In genomic region chr16:32503633-32504032, GRCm38 (mm10) we compare ENCODE assay signal across 25 mouse cellular contexts. TPM values are rescaled to one million over a fixed set of nuclear protein-coding genes. Genes with fewer than 3 reads are reported as not detected.
DNase-seq lines count a peak whose midpoint lies in the region; ATAC-seq and TF ChIP-seq lines count a peak whose summit lies in the region.
"Had no signal": no experiment of that assay in that cellular context is flagged by ENCODE, and none has a peak within 500 bp of the region (broad histone marks: within the 10 kb centered on the region; RNA-seq: fewer than 3 reads in every experiment).

No protein-coding gene starts in this region.

- ATAC-seq in kidney, embryonic 15.5 days (replicated peaks; ENCODE audit: low FRiP score): 0 out of 2 replicates have a peak, but pooled peaks have one; percentile 43
- peak; percentile 36; the same call in 1 of the 2 replicates for ATAC-seq in intestine, embryonic 16.5 days
- ATAC-seq in stomach, postnatal 0 days (ENCODE audit: low FRiP score, low TSS enrichment): peak; percentile 18; the same call in 1 of the 2 replicates
- ATAC-seq: forebrain, embryonic 13.5 days had no signal

- H3K9ac ChIP-seq in kidney, embryonic 15.5 days: no peak overlapping the region
- H3K9ac ChIP-seq in intestine, embryonic 16.5 days (ENCODE audit: low read depth, low read length): no peak overlapping the region
- H3K9ac ChIP-seq in stomach, postnatal 0 days (ENCODE audit: low read length): no peak overlapping the region
- H3K9ac ChIP-seq: forebrain, embryonic 13.5 days; heart, embryonic 15.5 days; hindbrain, embryonic 15.5 days had no signal

- H3K9me3 ChIP-seq in kidney, embryonic 15.5 days (replicated peaks): no peaks in the 10 kb centered on the region
- no peaks in the 10 kb centered on the region for H3K9me3 ChIP-seq in intestine, embryonic 16.5 days (ENCODE audit: control insufficient read depth, low read length)
- no peaks in the 10 kb centered on the region for H3K9me3 ChIP-seq in stomach, postnatal 0 days (ENCODE audit: control insufficient read depth, low read length)
- H3K9me3 ChIP-seq: embryonic facial prominence, embryonic 10.5 days; forebrain, embryonic 13.5 days; heart, embryonic 15.5 days; hindbrain, embryonic 10.5 days; hindbrain, embryonic 15.5 days had no signal

- no peak for DNase-seq in kidney, adult 2 months
- peak; percentile 8 for DNase-seq in thymus, postnatal 4 days
- DNase-seq in thymus, postnatal 0 days (ENCODE audit: low spot score): no peak
- DNase-seq in stomach, postnatal 0 days (ENCODE audit: low spot score): no peak
- no peak for DNase-seq in layer of hippocampus, adult 2 months (ENCODE audit: low spot score in 2 of 2)
- DNase-seq in lung, postnatal 10 days: no peak
- DNase-seq: adrenal gland, adult 8-10 months; adrenal gland, postnatal 36 days; cerebellum, adult 2 months; cerebellum, postnatal 10 days; gastrocnemius, adult 2 months; heart, adult 18-20 months had no signal

- no peaks in the 10 kb centered on the region for H3K36me3 ChIP-seq in kidney, embryonic 15.5 days
- H3K36me3 ChIP-seq in kidney, adult 2 months (ENCODE audit: control insufficient read depth, insufficient read depth, low read length): no peaks in the 10 kb centered on the region
- H3K36me3 ChIP-seq in intestine, embryonic 16.5 days (ENCODE audit: control insufficient read depth, insufficient read depth, low read length): no peaks in the 10 kb centered on the region
- no peaks in the 10 kb centered on the region for H3K36me3 ChIP-seq in stomach, postnatal 0 days (ENCODE audit: control insufficient read depth, insufficient read depth, low read length)
- H3K36me3 ChIP-seq: embryonic facial prominence, embryonic 10.5 days; heart, embryonic 15.5 days; hindbrain, embryonic 10.5 days; hindbrain, embryonic 15.5 days had no signal

- H3K27me3 ChIP-seq in kidney, embryonic 15.5 days: peaks cover 13% of the 10 kb centered on the region
- H3K27me3 ChIP-seq in kidney, adult 2 months (replicated peaks; ENCODE audit: control insufficient read depth, insufficient read depth, low read length): no peaks in the 10 kb centered on the region
- no peaks in the 10 kb centered on the region for H3K27me3 ChIP-seq in intestine, embryonic 16.5 days (replicated peaks; ENCODE audit: control insufficient read depth, insufficient read depth, low read length)
- H3K27me3 ChIP-seq in stomach, postnatal 0 days (ENCODE audit: control insufficient read depth, insufficient read depth, low read length): no peaks in the 10 kb centered on the region
- H3K27me3 ChIP-seq: forebrain, embryonic 13.5 days; hindbrain, embryonic 15.5 days had no signal

- peaks cover 8% of the 10 kb centered on the region; the same call in 1 of the 2 replicates for H3K4me1 ChIP-seq in kidney, embryonic 15.5 days
- no peaks in the 10 kb centered on the region for H3K4me1 ChIP-seq in kidney, adult 2 months (ENCODE audit: control insufficient read depth, insufficient read depth, low read length)
- peaks cover 23% of the 10 kb centered on the region for H3K4me1 ChIP-seq in intestine, embryonic 16.5 days (ENCODE audit: control insufficient read depth, insufficient read depth, low read length)
- H3K4me1 ChIP-seq in stomach, postnatal 0 days (replicated peaks; ENCODE audit: control insufficient read depth, insufficient read depth): no peaks in the 10 kb centered on the region
- H3K4me1 ChIP-seq: forebrain, embryonic 13.5 days had no signal

- 50% methylated on average over 6 of the region's 6 CpGs for WGBS in kidney, embryonic 15.5 days
- WGBS in kidney, adult 2 months: 64% methylated on average over 6 of the region's 6 CpGs
- 54% methylated on average over 6 of the region's 6 CpGs for WGBS in intestine, embryonic 16.5 days
- 55% methylated on average over 6 of the region's 6 CpGs for WGBS in stomach, postnatal 0 days

- TF ChIP-seq CTCF in kidney, adult 2 months (conservative IDR thresholded peaks at IDR 0.05; ENCODE audit: insufficient read depth, insufficient read length, low read depth, low read length): no peak
- TF ChIP-seq CTCF in stomach, postnatal 0 days (IDR thresholded peaks at IDR 0.05; ENCODE audit: low read depth): no peak
- TF ChIP-seq CTCF in layer of hippocampus, adult 2 months (conservative IDR thresholded peaks at IDR 0.05): no peak

- no peak for TF ChIP-seq POLR2A in kidney, adult 2 months (IDR thresholded peaks at IDR 0.05; ENCODE audit: low read depth, low read length)

- no peak overlapping the region for H3K4me3 ChIP-seq in kidney, embryonic 15.5 days (replicated peaks)
- H3K4me3 ChIP-seq in kidney, adult 2 months (ENCODE audit: insufficient read depth, low read depth, low read length): no peak overlapping the region
- H3K4me3 ChIP-seq in intestine, embryonic 16.5 days (ENCODE audit: low read length): no peak overlapping the region
- no peak overlapping the region for H3K4me3 ChIP-seq in stomach, postnatal 0 days (ENCODE audit: low read depth, low read length)
- H3K4me3 ChIP-seq in layer of hippocampus, adult 2 months: no peak overlapping the region
- H3K4me3 ChIP-seq: embryonic facial prominence, embryonic 10.5 days; forebrain, embryonic 13.5 days; gastrocnemius, adult 2 months; heart, embryonic 15.5 days; hindbrain, embryonic 10.5 days; hindbrain, embryonic 15.5 days had no signal

- TF ChIP-seq EP300 in stomach, postnatal 0 days (optimal IDR thresholded peaks at IDR 0.05): no peak

- H3K4me2 ChIP-seq in kidney, embryonic 15.5 days: no peak overlapping the region
- H3K4me2 ChIP-seq in intestine, embryonic 16.5 days (ENCODE audit: low read depth, low read length): no peak overlapping the region
- H3K4me2 ChIP-seq in stomach, postnatal 0 days (replicated peaks; ENCODE audit: low read depth): no peak overlapping the region
- H3K4me2 ChIP-seq: forebrain, embryonic 13.5 days; heart, embryonic 11.5 days; heart, embryonic 15.5 days; hindbrain, embryonic 15.5 days had no signal

- no peak overlapping the region for H3K27ac ChIP-seq in kidney, embryonic 15.5 days
- no peak overlapping the region for H3K27ac ChIP-seq in kidney, adult 2 months (ENCODE audit: insufficient read depth, low read depth, low read length)
- 0 out of 2 replicates have a peak overlapping the region, but pooled peaks have one; percentile 20 for H3K27ac ChIP-seq in intestine, embryonic 16.5 days (ENCODE audit: low read length)
- H3K27ac ChIP-seq in stomach, postnatal 0 days (replicated peaks): no peak overlapping the region
- H3K27ac ChIP-seq in layer of hippocampus, adult 2 months: no peak overlapping the region
- H3K27ac ChIP-seq: embryonic facial prominence, embryonic 10.5 days; forebrain, embryonic 13.5 days; gastrocnemius, adult 2 months; heart, embryonic 15.5 days; hindbrain, embryonic 10.5 days; hindbrain, embryonic 15.5 days had no signal

RNA-seq across cellular contexts. Expression of gene Zdhhc19, which starts 7.6 kb away (rescaled TPM):
- polyA plus RNA-seq in kidney, embryonic 15.5 days (2015; fragmentation: Nextera tagmentation; extraction: Ambion mirVana): not detected in 2 replicates
- polyA plus RNA-seq in kidney, adult 2 months (2012; rRNA removed): 0.11 TPM in 1 of 2 replicates, not detected in the other
- not detected in 2 replicates for polyA plus RNA-seq in thymus, postnatal 0 days (2015; fragmentation: Nextera tagmentation; extraction: Ambion mirVana)
- 2.1 and 3.0 TPM in 2 replicates for polyA plus RNA-seq in intestine, embryonic 16.5 days (2015; fragmentation: Nextera tagmentation; extraction: Ambion mirVana)
- polyA plus RNA-seq in stomach, postnatal 0 days (2015; fragmentation: Nextera tagmentation; extraction: Ambion mirVana): not detected in 2 replicates
- not detected for total RNA-seq in layer of hippocampus, adult 2 months (2021)
- total RNA-seq: adrenal gland, adult 8-10 months; adrenal gland, postnatal 36 days; CH12.LX; ES-E14; gastrocnemius, adult 2 months; gastrocnemius, postnatal 4 days; heart, adult 18-20 months; heart, postnatal 25 days had no signal
- polyA plus RNA-seq: cerebellum, adult 2 months; embryonic facial prominence, embryonic 10.5 days; embryonic facial prominence, embryonic 14.5 days; forebrain, embryonic 13.5 days; heart, embryonic 15.5 days; hindbrain, embryonic 10.5 days had no signal

RNA-seq across cellular contexts. Expression of gene Slc51a, which starts 16.0 kb away (rescaled TPM):
- polyA plus RNA-seq in kidney, embryonic 15.5 days (2015; fragmentation: Nextera tagmentation; extraction: Ambion mirVana): 2.1 and 2.2 TPM in 2 replicates
- polyA plus RNA-seq in kidney, adult 2 months (2012; rRNA removed): 92.3 and 97.3 TPM in 2 replicates
- polyA plus RNA-seq in thymus, postnatal 0 days (2015; fragmentation: Nextera tagmentation; extraction: Ambion mirVana): 0.90 and 0.91 TPM in 2 replicates
- polyA plus RNA-seq in intestine, embryonic 16.5 days (2015; fragmentation: Nextera tagmentation; extraction: Ambion mirVana): 157 and 177 TPM in 2 replicates
- 2.7 and 3.1 TPM in 2 replicates for polyA plus RNA-seq in stomach, postnatal 0 days (2015; fragmentation: Nextera tagmentation; extraction: Ambion mirVana)
- total RNA-seq in layer of hippocampus, adult 2 months (2021): not detected
- total RNA-seq: gastrocnemius, adult 2 months; gastrocnemius, postnatal 4 days had no signal

Comparison
In these comparisons a context has a peak if more than half of its experiments do, and no peak if none do; other contexts are left out.
1. RNA of gene Slc51a, which starts 16.0 kb away (polyA plus RNA-seq): 157 to 177 TPM in intestine, embryonic 16.5 days and 92.3 to 97.3 TPM in kidney, adult 2 months; 2.7 to 3.1 TPM in stomach, postnatal 0 days, 2.1 to 2.2 TPM in kidney, embryonic 15.5 days and 0.90 to 0.91 TPM in thymus, postnatal 0 days; every median in the first group is over 10 times any median in the second.
2. Peak in every context shown above with its lines, with median percentiles within 50 percentile points of each other: ATAC-seq.